Mouse (Mus musculus) testis, adult 2 months (tissue): ENCODE measurements at regions not wholly inside any gene's neighbourhood (a gene's known extent, or its start where the extent isn't known, plus 50 kb on each side); places are given as distances from the start of the nearest gene placed in this dataset.

Source experiments
- CTCF ChIP-seq: fragments of 200-500 bp; IDR thresholded peaks from 2 replicates; pipeline ENCODE4 v1.5.1; 2012; ENCODE audit warnings: low read depth, mild to moderate bottlenecking, inconsistent platforms, low read length, moderate library complexity; ENCODE audit not compliant: control insufficient read depth, insufficient read depth, insufficient replicate concordance
- POLR2A ChIP-seq: fragments of 200-500 bp; IDR thresholded peaks from 2 replicates; pipeline ENCODE4 v1.6.1; 2012; ENCODE audit warnings: low read depth, mild to moderate bottlenecking, inconsistent platforms, low read length, moderate library complexity; ENCODE audit not compliant: control insufficient read depth

DNA sequence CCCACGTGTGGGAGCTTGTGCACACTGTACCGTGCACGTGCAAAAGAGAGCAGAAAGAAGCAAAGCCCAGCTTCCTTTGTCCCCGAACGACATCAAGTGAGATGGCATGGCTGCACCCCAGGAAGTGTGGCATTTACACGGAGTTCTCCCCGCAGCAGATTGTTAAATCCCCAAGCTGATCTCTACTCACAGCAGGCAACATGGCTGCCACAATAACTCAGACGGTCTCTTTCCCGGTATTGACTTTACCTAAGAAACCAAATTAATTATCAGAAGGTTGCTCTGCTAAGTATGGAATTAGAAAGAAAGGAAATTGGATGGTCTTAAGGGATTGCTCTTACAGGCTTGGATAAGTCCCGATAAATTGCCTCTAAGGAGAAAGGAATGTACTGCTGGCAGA is 241.4 kb downstream of the Gm11011 start:
- TF ChIP-seq POLR2A (no peak), CTCF (no peak)
